Mouse (Mus musculus) embryonic fibroblast, embryonic 13.5 days (primary cell): ENCODE measurements around the gene Ncapd2.

Source experiments
- CTCF ChIP-seq: IDR thresholded peaks from 2 replicates; pipeline ENCODE4 v1.5.1; 2011; ENCODE audit warnings: mild to moderate bottlenecking, control low read depth, low read length, moderate library complexity, borderline replicate concordance; ENCODE audit not compliant: insufficient read depth
- POLR2A ChIP-seq: IDR thresholded peaks from 2 replicates; pipeline ENCODE4 v1.6.1; 2011; ENCODE audit warnings: low read depth, mild to moderate bottlenecking, control low read depth, low read length, moderate library complexity

DNA sequence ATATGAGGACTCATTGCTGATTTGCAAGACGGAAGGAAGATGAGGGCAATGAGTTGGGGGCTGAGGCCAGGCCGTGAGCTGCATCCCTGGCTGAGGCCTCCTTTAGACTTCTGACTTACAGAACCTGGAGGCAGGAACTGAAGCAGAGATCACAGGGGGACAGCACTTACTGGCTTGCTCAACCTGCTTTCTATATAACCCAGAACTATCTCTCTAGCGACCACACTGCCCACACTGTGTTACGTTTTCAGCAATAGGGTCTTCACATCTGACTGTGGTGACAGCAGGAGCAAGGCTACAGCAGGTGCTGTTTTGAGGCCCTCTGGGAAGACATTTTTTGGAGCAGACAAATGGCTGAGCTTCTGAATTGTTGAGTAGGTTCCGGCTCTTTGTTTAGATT, 49.1 kb upstream of the Ncapd2 start:
- no peak for TF ChIP-seq POLR2A
- no peak for TF ChIP-seq CTCF
